Mouse (Mus musculus) forebrain, embryonic 14.5 days (tissue): ENCODE results near the gene Mn1. TPM values are rescaled to one million over a fixed set of nuclear protein-coding genes. Genes with fewer than 3 reads are reported as not detected.

Experiments used
- ATAC-seq: fragments of 200-750 bp; cut with Nextera tagmentation; 2 replicates; pipeline ENCODE4 v1.8.0; 2017; ENCODE audit warnings: mild to moderate bottlenecking, moderate library complexity
- DNase-seq: peaks from one replicate; pipeline ENCODE4 v3.0.0-alpha.2; 2015; ENCODE audit warnings: low spot score
- H3K27ac ChIP-seq: fragments of 300-500 bp; sonication (generic); 2 replicates; pipeline ENCODE4 v1.5.1; 2014; ENCODE audit warnings: low read depth, mild to moderate bottlenecking, control low read depth, low read length, moderate library complexity
- H3K27me3 ChIP-seq: fragments of 300-500 bp; sonication (generic); replicated peaks from 2 replicates; pipeline ENCODE4 v1.6.1; 2014; ENCODE audit warnings: low read length, control low read depth, mixed read lengths; ENCODE audit not compliant: control insufficient read depth, insufficient read depth
- H3K36me3 ChIP-seq: fragments of 300-500 bp; sonication (generic); 2 replicates; pipeline ENCODE4 v1.6.1; 2014; ENCODE audit warnings: low read length, control low read depth; ENCODE audit not compliant: control insufficient read depth, insufficient read depth
- H3K4me1 ChIP-seq: fragments of 300-500 bp; sonication (generic); 2 replicates; pipeline ENCODE4 v1.6.1; 2014; ENCODE audit warnings: antibody characterized with exemption, low read length, control low read depth; ENCODE audit not compliant: control insufficient read depth, insufficient read depth
- H3K4me2 ChIP-seq: fragments of 300-500 bp; sonication (generic); 2 replicates; pipeline ENCODE4 v1.6.1; 2014; ENCODE audit warnings: mild to moderate bottlenecking, control low read depth, low read length
- H3K4me3 ChIP-seq: fragments of 300-500 bp; sonication (generic); 2 replicates; pipeline ENCODE4 v1.5.1; 2014; ENCODE audit warnings: low read depth, low read length, control low read depth
- H3K9ac ChIP-seq: fragments of 300-500 bp; sonication (generic); 2 replicates; pipeline ENCODE4 v1.6.1; 2014; ENCODE audit warnings: mild to moderate bottlenecking, low read length, control low read depth, moderate library complexity
- H3K9me3 ChIP-seq: fragments of 300-500 bp; sonication (generic); replicated peaks from 2 replicates; pipeline ENCODE4 v1.6.1; 2016; ENCODE audit warnings: low read length, control low read depth, mixed read lengths; ENCODE audit not compliant: control insufficient read depth
- WGBS: fragments of 180-500 bp; shearing (Covaris S2); extraction: QIAGEN DNeasy Blood & Tissue Kit; methylation state at CpG from one replicate; pipeline ENCODE4 v1.1.7; 2014; 5-methylcytosine and 5-hydroxymethylcytosine counted together
- polyA plus RNA-seq: library from polyadenylated mRNA; unstranded; fragments of >200 nt; fragmentation: Nextera tagmentation; extraction: Ambion mirVana; gene quantifications from 2 replicates; pipeline ENCODE4 v1.2.1, GENCODE M21; 2014

Gene Mn1
- polyA plus RNA-seq, 1 experiment from 2014 or later: 57.2 TPM

DNA sequence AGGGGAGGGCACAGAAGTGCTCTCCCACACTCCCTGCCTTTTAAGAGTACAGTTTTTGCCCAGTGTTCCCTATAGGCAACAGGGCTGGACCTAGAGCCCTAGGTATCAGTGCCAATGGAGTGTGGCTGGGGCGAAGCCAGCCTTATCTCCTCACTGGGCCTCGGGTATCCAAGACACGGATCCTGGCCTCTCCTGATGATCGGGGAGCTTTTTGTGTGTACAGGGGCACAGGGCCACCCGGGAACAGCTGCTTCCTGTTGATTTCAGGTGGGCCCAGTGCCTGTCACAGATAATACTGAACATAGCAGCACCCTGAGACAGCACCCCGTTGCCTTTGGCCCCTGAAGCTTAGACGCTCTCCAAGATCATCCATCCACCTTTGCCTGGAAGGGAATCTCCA lies 19.1 kb downstream of the Mn1 start:
- no peak overlapping the region for H3K4me3 ChIP-seq

GRCm38 (mm10) chr5:111437205-111437604 lies 20.0 kb downstream of the Mn1 start:
- Histone ChIP-seq H3K9ac (no peak overlapping the region), H3K4me1 (peaks cover 42% of the 10 kb centered on the region), H3K36me3 (peaks cover 61% of the 10 kb centered on the region), H3K27ac (no peak overlapping the region), H3K9me3 (no peaks in the 10 kb centered on the region), H3K4me3 (no peak overlapping the region), H3K4me2 (no peak overlapping the region), H3K27me3 (no peaks in the 10 kb centered on the region)
- DNase-seq (no peak), ATAC-seq (no peak)
- 73% methylated on average over 7 of the region's 7 CpGs for WGBS

More for the DNA sequence above, 19.1 kb downstream of the Mn1 start:
- Histone ChIP-seq H3K27me3 (no peaks in the 10 kb centered on the region), H3K4me2 (no peak overlapping the region), H3K4me1 (peaks cover 51% of the 10 kb centered on the region), H3K9me3 (no peaks in the 10 kb centered on the region), H3K27ac (no peak overlapping the region), H3K9ac (no peak overlapping the region), H3K36me3 (peaks cover 59% of the 10 kb centered on the region)
- WGBS: 87% methylated on average over 7 of the region's 7 CpGs
- DNase-seq: no peak
- no peak for ATAC-seq

DNA sequence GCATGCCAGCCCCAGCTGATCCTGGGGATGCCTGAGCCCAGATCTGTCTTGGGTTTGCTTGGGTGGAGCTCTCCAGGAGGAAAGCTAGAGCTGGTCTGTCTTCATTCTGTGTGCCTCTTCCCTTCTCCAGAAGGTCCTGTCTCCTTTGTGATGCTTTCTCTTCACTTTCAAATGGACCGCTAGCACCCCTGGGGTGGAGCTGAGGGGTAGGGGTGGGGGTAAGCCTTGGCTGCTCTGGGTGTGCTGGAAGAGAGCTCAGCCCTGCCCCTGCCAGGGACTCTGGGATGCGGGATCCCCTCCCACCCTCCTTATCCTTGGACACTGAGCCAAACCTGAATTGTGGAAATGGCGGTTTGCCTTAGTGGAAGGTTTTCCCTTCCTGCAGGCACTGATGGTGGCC lies 21.2 kb downstream of the Mn1 start:
- DNase-seq: no peak
- Histone ChIP-seq H3K4me3 (no peak overlapping the region), H3K27me3 (no peaks in the 10 kb centered on the region), H3K36me3 (peaks cover 70% of the 10 kb centered on the region), H3K27ac (no peak overlapping the region), H3K9ac (no peak overlapping the region), H3K4me1 (peaks cover 30% of the 10 kb centered on the region), H3K9me3 (no peaks in the 10 kb centered on the region), H3K4me2 (no peak overlapping the region)
- ATAC-seq: no peak
- WGBS: 75% methylated on average over 3 of the region's 3 CpGs

DNA sequence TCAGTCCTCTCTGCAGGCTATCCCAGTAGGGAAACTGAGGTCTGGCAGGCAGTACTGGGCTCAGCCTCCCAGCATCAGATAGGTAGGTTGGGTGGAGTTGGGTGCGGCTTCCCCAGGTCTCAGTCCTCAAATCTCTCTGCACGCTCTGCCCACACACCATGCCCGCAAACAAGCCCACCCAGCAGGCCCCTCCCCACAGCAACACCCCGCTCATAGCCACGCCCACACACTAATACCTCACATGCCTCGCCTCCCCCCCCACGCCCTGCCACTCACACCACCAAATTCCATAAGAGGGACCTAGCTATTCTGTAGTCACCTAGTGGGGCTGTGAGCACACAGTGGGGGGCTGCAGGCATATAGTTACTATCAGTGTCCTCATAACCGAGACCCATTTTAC lies 21.7 kb downstream of the Mn1 start:
- Histone ChIP-seq H3K27ac (no peak overlapping the region), H3K36me3 (peaks cover 70% of the 10 kb centered on the region), H3K27me3 (no peaks in the 10 kb centered on the region), H3K4me3 (no peak overlapping the region), H3K4me1 (peaks cover 26% of the 10 kb centered on the region), H3K4me2 (no peak overlapping the region), H3K9me3 (no peaks in the 10 kb centered on the region), H3K9ac (no peak overlapping the region)
- ATAC-seq: no peak
- WGBS: 86% methylated on average over 8 of the region's 8 CpGs
- no peak for DNase-seq

- no peak for ATAC-seq
- Histone ChIP-seq H3K27ac (no peak overlapping the region), H3K36me3 (peaks cover 80% of the 10 kb centered on the region)
Observed at GRCm38 (mm10) chr5:111440264-111440663, 23.1 kb downstream of the Mn1 start.

GRCm38 (mm10) chr5:111442151-111442871 lies 25.1 kb downstream of the Mn1 start:
- ATAC-seq (no peak), DNase-seq (no peak)
- H3K9ac ChIP-seq: no peak overlapping the region
- peaks cover 76% of the 10 kb centered on the region for H3K36me3 ChIP-seq
- no peaks in the 10 kb centered on the region for H3K27me3 ChIP-seq
- no peak overlapping the region for H3K4me3 ChIP-seq
- WGBS: 78% methylated on average over 11 of the region's 11 CpGs
- H3K4me1 ChIP-seq: peaks cover 9% of the 10 kb centered on the region
- no peak overlapping the region for H3K4me2 ChIP-seq
- no peak overlapping the region; the same call in 1 of the 2 replicates for H3K27ac ChIP-seq
- no peaks in the 10 kb centered on the region for H3K9me3 ChIP-seq

More at GRCm38 (mm10) chr5:111440264-111440663, 23.1 kb downstream of the Mn1 start:
- no peak overlapping the region for H3K4me2 ChIP-seq
- H3K27me3 ChIP-seq: no peaks in the 10 kb centered on the region
- no peaks in the 10 kb centered on the region for H3K9me3 ChIP-seq
- 91% methylated on average over 4 of the region's 4 CpGs for WGBS
- no peak overlapping the region for H3K4me3 ChIP-seq
- DNase-seq: no peak
- H3K4me1 ChIP-seq: peaks cover 12% of the 10 kb centered on the region; the same call in 1 of the 2 replicates
- H3K9ac ChIP-seq: no peak overlapping the region

- peaks cover 72% of the 10 kb centered on the region for H3K36me3 ChIP-seq
- 94% methylated on average over 3 of the region's 3 CpGs for WGBS
- no peak overlapping the region for H3K9ac ChIP-seq
- no peak overlapping the region for H3K4me3 ChIP-seq
- ATAC-seq (no peak), DNase-seq (no peak)
- H3K27ac ChIP-seq: no peak overlapping the region
- no peaks in the 10 kb centered on the region for H3K27me3 ChIP-seq
- H3K4me1 ChIP-seq: peaks cover 9% of the 10 kb centered on the region
- H3K9me3 ChIP-seq: no peaks in the 10 kb centered on the region
- H3K4me2 ChIP-seq: no peak overlapping the region
Observed at GRCm38 (mm10) chr5:111443636-111444035, 26.5 kb downstream of the Mn1 start.

- WGBS: 84% methylated on average over 4 of the region's 4 CpGs
- H3K27ac ChIP-seq: 0 out of 2 replicates have a peak overlapping the region, but pooled peaks have one; percentile 33
Observed at GRCm38 (mm10) chr5:111444361-111444760, 27.2 kb downstream of the Mn1 start.

DNA sequence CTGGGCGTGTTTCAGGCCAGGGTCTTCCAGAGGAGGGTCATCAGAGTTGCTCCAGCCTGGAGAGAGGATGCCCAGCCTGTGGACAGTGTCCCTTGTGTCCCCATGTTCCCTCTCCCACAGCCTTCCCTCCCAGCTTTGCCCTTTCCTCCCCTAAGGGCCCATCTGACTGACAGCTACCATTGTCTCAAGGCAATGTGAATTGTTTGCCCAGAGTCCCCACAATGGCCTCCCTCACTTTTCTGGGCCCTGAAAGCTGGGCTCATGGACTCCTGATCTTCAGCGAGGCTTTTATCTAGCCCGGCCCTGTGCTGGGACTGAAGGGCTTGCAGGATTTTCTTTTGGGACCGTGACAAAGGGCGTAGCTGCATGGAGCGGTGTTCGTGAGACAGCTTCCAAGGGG lies 29.5 kb downstream of the Mn1 start:
- Histone ChIP-seq H3K36me3 (peaks cover 70% of the 10 kb centered on the region), H3K4me1 (peaks cover 9% of the 10 kb centered on the region), H3K4me2 (no peak overlapping the region), H3K9me3 (no peaks in the 10 kb centered on the region), H3K27me3 (no peaks in the 10 kb centered on the region), H3K4me3 (no peak overlapping the region), H3K9ac (peak overlapping the region; percentile 17; the same call in 1 of the 2 replicates), H3K27ac (peak overlapping the region; percentile 60)
- WGBS: 9% methylated on average over 7 of the region's 7 CpGs
- no peak for DNase-seq
- no peak for ATAC-seq

More at GRCm38 (mm10) chr5:111444361-111444760, 27.2 kb downstream of the Mn1 start:
- H3K27me3 ChIP-seq: no peaks in the 10 kb centered on the region
- DNase-seq: no peak
- no peak overlapping the region for H3K4me2 ChIP-seq
- no peak overlapping the region for H3K9ac ChIP-seq
- no peak for ATAC-seq
- H3K4me1 ChIP-seq: peaks cover 9% of the 10 kb centered on the region
- H3K9me3 ChIP-seq: no peaks in the 10 kb centered on the region
- no peak overlapping the region for H3K4me3 ChIP-seq
- peaks cover 72% of the 10 kb centered on the region for H3K36me3 ChIP-seq
